Mouse (Mus musculus): ENCODE results near the gene Fbxl8. TPM values are rescaled to one million over a fixed set of nuclear protein-coding genes. Genes with fewer than 3 reads are reported as not detected.

Gene Fbxl8
- polyA plus RNA-seq, 1 experiment from 2014 or later: 0.72 TPM

DNA sequence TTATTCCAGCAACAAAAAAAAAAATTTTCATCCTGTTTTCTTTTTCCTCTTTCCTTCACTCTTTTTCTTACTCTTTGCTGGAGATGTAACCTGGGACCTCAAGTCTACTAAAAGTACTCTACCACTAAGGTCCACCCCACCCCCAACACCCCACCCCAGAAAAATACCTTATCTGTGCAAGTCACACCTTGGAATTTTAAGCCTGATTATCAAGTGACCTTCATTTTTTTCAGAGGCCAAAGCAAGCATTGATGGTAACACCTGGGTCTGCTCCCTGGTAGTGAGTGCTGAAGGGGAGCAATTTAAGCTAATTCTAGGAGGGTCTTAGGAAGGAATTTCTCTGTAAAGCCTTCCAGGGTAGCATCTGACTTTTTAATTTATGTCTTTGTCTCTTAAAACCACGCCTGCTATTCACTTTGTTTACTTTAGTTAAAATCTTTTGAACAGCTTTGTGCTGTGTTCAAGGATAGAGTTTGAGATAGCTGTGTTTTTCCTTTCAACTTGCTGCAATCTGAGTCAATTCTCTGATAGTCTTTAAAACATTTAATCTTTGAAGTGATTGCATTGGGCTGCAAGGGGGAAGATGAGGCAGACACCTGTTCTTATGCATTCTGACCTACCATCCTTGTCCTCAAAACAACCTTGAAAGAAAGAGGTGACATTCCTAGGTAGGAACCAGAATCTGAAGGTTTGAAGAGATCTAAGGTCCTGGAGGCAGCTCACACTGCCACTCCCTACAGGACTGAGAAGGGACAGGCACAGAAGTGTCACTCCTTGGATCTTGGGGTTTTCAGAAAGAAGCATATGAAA, 31.1 kb upstream of the Fbxl8 start:
- no peak for ATAC-seq (ENCODE audit: low FRiP score, low TSS enrichment)
- no peak for DNase-seq
- H3K4me2 ChIP-seq (ENCODE audit: low read length): no peak overlapping the region
- WGBS: 79% methylated on average over 1 of the region's 1 CpGs
- H3K27me3 ChIP-seq (ENCODE audit: control insufficient read depth, insufficient read depth, low read length): no peaks in the 10 kb centered on the region
- no peaks in the 10 kb centered on the region for H3K9me3 ChIP-seq (ENCODE audit: control insufficient read depth, low read length)
- no peak overlapping the region for H3K27ac ChIP-seq (replicated peaks; ENCODE audit: low read depth, low read length)
- H3K4me1 ChIP-seq (ENCODE audit: control insufficient read depth, insufficient read depth, low read length): no peaks in the 10 kb centered on the region
- H3K36me3 ChIP-seq (ENCODE audit: control insufficient read depth, insufficient read depth, low read length): peaks cover 14% of the 10 kb centered on the region
- no peak overlapping the region for H3K4me3 ChIP-seq (replicated peaks; ENCODE audit: low read depth, low read length)
- H3K9ac ChIP-seq (replicated peaks; ENCODE audit: low read length): no peak overlapping the region

DNA sequence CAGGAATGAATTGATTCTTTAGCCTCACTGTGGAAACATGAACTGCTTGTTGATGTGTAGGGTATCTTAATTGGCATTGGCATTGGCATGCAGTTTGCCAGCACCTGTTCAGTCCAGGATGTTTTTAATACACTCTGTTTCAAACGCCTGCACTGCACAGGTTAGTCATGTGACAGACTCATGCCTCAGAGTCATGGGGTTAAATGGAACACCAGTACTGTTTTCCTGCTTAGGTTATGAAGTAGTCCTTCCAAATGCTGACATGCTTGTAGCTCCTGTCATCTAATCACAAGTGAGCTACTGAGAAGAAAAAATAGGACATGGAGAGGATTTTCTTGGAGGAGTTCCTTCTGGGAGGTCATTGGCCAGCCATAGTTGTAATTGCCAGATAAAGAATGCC, 29.2 kb upstream of the Fbxl8 start:
- Histone ChIP-seq H3K36me3 (ENCODE audit: control insufficient read depth, insufficient read depth, low read length) (peaks cover 32% of the 10 kb centered on the region), H3K9me3 (ENCODE audit: control insufficient read depth, low read length) (no peaks in the 10 kb centered on the region), H3K27me3 (ENCODE audit: control insufficient read depth, insufficient read depth, low read length) (no peaks in the 10 kb centered on the region), H3K27ac (replicated peaks; ENCODE audit: low read depth, low read length) (no peak overlapping the region), H3K4me2 (ENCODE audit: low read length) (no peak overlapping the region), H3K4me3 (replicated peaks; ENCODE audit: low read depth, low read length) (no peak overlapping the region), H3K9ac (replicated peaks; ENCODE audit: low read length) (no peak overlapping the region), H3K4me1 (ENCODE audit: control insufficient read depth, insufficient read depth, low read length) (no peaks in the 10 kb centered on the region)
- no peak for ATAC-seq (ENCODE audit: low FRiP score, low TSS enrichment)
- 90% methylated on average over 1 of the region's 1 CpGs for WGBS
- no peak for DNase-seq

DNA sequence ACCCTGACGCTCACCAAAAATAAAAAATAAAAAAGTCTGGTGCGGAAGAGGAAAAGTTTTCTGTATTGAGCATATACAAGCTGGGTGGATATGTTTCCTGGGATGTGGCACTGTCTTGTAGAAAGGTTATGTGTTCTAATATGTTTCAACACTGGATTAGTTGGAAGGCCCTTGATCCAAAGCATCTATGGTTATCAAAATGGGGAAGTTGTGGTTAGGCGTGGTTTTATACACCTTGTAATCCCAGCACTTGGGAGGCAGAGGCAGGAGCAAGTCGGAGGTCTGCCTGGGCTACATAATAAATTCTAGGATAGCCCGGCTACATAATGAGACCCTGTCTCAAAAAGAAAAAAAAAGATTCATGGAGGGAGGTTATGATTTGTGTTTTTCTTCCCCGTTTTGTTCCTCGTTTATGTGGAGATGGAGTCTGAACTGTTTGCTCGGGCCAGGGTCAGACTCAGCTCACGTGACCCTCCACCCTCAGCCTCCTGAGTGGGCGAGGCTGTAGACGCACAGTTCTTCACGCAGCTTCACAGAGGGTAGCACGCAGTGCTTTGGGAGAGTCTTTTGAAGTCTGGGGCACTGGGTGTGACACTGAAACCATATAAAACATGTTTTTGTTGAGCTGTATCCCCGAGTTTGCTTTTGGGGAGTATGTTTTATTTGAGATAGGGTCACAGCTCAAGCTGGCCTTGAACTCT, 26.9 kb upstream of the Fbxl8 start:
- Histone ChIP-seq H3K27me3 (ENCODE audit: control insufficient read depth, insufficient read depth, low read length) (no peaks in the 10 kb centered on the region), H3K4me3 (replicated peaks; ENCODE audit: low read depth, low read length) (no peak overlapping the region), H3K36me3 (ENCODE audit: control insufficient read depth, insufficient read depth, low read length) (peaks cover 52% of the 10 kb centered on the region), H3K4me2 (ENCODE audit: low read length) (no peak overlapping the region), H3K9ac (replicated peaks; ENCODE audit: low read length) (no peak overlapping the region), H3K4me1 (ENCODE audit: control insufficient read depth, insufficient read depth, low read length) (no peaks in the 10 kb centered on the region), H3K9me3 (ENCODE audit: control insufficient read depth, low read length) (no peaks in the 10 kb centered on the region), H3K27ac (replicated peaks; ENCODE audit: low read depth, low read length) (no peak overlapping the region)
- DNase-seq (no peak), ATAC-seq (ENCODE audit: low FRiP score, low TSS enrichment) (no peak)
- 91% methylated on average over 14 of the region's 14 CpGs for WGBS

- H3K4me1 ChIP-seq (ENCODE audit: control insufficient read depth, insufficient read depth, low read length): no peaks in the 10 kb centered on the region
- H3K4me2 ChIP-seq (ENCODE audit: low read length): no peak overlapping the region
- H3K27ac ChIP-seq (replicated peaks; ENCODE audit: low read depth, low read length): no peak overlapping the region
- ATAC-seq (ENCODE audit: low FRiP score, low TSS enrichment) (no peak), DNase-seq (no peak)
- no peak overlapping the region for H3K4me3 ChIP-seq (replicated peaks; ENCODE audit: low read depth, low read length)
- no peaks in the 10 kb centered on the region for H3K27me3 ChIP-seq (ENCODE audit: control insufficient read depth, insufficient read depth, low read length)
- 97% methylated on average over 7 of the region's 7 CpGs for WGBS
- H3K36me3 ChIP-seq (ENCODE audit: control insufficient read depth, insufficient read depth, low read length): peaks cover 43% of the 10 kb centered on the region
- no peaks in the 10 kb centered on the region for H3K9me3 ChIP-seq (ENCODE audit: control insufficient read depth, low read length)
- no peak overlapping the region for H3K9ac ChIP-seq (replicated peaks; ENCODE audit: low read length)
Observed at GRCm38 (mm10) chr8:105241016-105241415, 23.4 kb upstream of the Fbxl8 start.

- 92% methylated on average over 6 of the region's 6 CpGs for WGBS
Observed at GRCm38 (mm10) chr8:105251954-105252353, 12.5 kb upstream of the Fbxl8 start.

GRCm38 (mm10) chr8:105252680-105253537, 11.5 kb upstream of the Fbxl8 start:
- Histone ChIP-seq H3K4me3 (replicated peaks; ENCODE audit: low read depth, low read length) (no peak overlapping the region), H3K9ac (replicated peaks; ENCODE audit: low read length) (no peak overlapping the region; the same call in 1 of the 2 replicates), H3K27ac (replicated peaks; ENCODE audit: low read depth, low read length) (no peak overlapping the region), H3K9me3 (ENCODE audit: control insufficient read depth, low read length) (no peaks in the 10 kb centered on the region), H3K4me1 (ENCODE audit: control insufficient read depth, insufficient read depth, low read length) (peaks cover 11% of the 10 kb centered on the region), H3K36me3 (ENCODE audit: control insufficient read depth, insufficient read depth, low read length) (peaks cover 47% of the 10 kb centered on the region), H3K27me3 (ENCODE audit: control insufficient read depth, insufficient read depth, low read length) (peaks cover 20% of the 10 kb centered on the region), H3K4me2 (ENCODE audit: low read length) (no peak overlapping the region)
- ATAC-seq (ENCODE audit: low FRiP score, low TSS enrichment): no peak
- 91% methylated on average over 10 of the region's 10 CpGs for whole genome bisulfite sequencing
- no peak for DNase-seq

More at GRCm38 (mm10) chr8:105251954-105252353, 12.5 kb upstream of the Fbxl8 start:
- DNase-seq (no peak), ATAC-seq (ENCODE audit: low FRiP score, low TSS enrichment) (no peak)
- H3K4me3 ChIP-seq (replicated peaks; ENCODE audit: low read depth, low read length): no peak overlapping the region
- peaks cover 54% of the 10 kb centered on the region for H3K36me3 ChIP-seq (ENCODE audit: control insufficient read depth, insufficient read depth, low read length)
- H3K27ac ChIP-seq (replicated peaks; ENCODE audit: low read depth, low read length): no peak overlapping the region
- H3K9ac ChIP-seq (replicated peaks; ENCODE audit: low read length): no peak overlapping the region
- no peak overlapping the region for H3K4me2 ChIP-seq (ENCODE audit: low read length)
- H3K27me3 ChIP-seq (ENCODE audit: control insufficient read depth, insufficient read depth, low read length): peaks cover 13% of the 10 kb centered on the region
- peaks cover 11% of the 10 kb centered on the region for H3K4me1 ChIP-seq (ENCODE audit: control insufficient read depth, insufficient read depth, low read length)
- no peaks in the 10 kb centered on the region for H3K9me3 ChIP-seq (ENCODE audit: control insufficient read depth, low read length)

- H3K4me3 ChIP-seq (replicated peaks; ENCODE audit: low read depth, low read length): peak overlapping the region; percentile 49
- WGBS: 32% methylated on average over 20 of the region's 20 CpGs
- peak overlapping the region; percentile 99 for H3K4me2 ChIP-seq (ENCODE audit: low read length)
- H3K27me3 ChIP-seq (ENCODE audit: control insufficient read depth, insufficient read depth, low read length): peaks cover 28% of the 10 kb centered on the region
- no peak overlapping the region for H3K27ac ChIP-seq (replicated peaks; ENCODE audit: low read depth, low read length)
- peaks cover 11% of the 10 kb centered on the region for H3K4me1 ChIP-seq (ENCODE audit: control insufficient read depth, insufficient read depth, low read length)
- DNase-seq: no peak
- peaks cover 39% of the 10 kb centered on the region for H3K36me3 ChIP-seq (ENCODE audit: control insufficient read depth, insufficient read depth, low read length)
- peak; percentile 7; the same call in 1 of the 2 replicates for ATAC-seq (ENCODE audit: low FRiP score, low TSS enrichment)
- peak overlapping the region; percentile 48 for H3K9ac ChIP-seq (replicated peaks; ENCODE audit: low read length)
- H3K9me3 ChIP-seq (ENCODE audit: control insufficient read depth, low read length): no peaks in the 10 kb centered on the region
Observed at GRCm38 (mm10) chr8:105253766-105254151, 10.7 kb upstream of the Fbxl8 start.

DNA sequence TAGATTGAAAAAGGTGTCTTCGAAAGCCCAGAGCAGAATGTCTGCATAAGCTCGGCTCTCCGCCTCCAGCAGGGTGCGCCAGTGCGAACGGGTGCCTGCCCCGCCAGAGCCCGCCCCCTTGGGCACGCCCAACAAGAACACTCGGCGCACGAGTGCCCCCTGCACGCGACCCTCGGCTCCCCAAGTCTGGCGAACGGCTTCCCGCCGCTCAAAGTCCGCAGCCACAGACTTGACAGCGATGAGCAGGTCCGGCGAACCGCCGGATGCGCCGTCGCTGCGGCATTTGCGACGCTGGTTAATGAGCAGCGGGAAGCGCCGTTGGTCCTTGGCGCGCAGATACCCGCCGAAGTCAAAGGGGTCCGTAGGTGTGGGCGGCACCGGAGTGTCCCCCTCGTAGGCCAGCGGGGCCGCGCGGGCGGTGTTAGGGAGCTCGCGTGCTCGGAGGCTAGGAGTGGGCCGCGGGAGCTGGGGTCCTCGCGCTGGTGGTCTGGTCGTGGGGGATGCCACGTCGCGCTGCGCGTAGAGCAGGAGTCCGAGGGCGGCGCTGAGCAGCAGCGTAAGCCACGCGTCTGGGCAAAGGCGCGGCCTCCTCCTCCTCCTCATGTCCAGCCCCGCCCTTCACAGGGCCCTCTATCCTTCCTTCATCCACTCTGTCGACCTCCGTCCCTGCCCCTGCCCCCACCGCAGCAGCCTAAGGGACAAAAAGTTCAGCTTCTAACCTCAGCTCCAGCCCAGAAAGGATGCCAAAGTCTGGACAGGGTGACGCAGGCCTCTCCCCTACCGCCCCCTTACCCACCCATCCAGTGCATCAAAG, 10.1 kb upstream of the Fbxl8 start:
- Histone ChIP-seq H3K4me1 (ENCODE audit: control insufficient read depth, insufficient read depth, low read length) (peaks cover 17% of the 10 kb centered on the region), H3K9me3 (ENCODE audit: control insufficient read depth, low read length) (no peaks in the 10 kb centered on the region), H3K4me3 (replicated peaks; ENCODE audit: low read depth, low read length) (peak overlapping the region; percentile 49), H3K4me2 (ENCODE audit: low read length) (peak overlapping the region; percentile 99), H3K36me3 (ENCODE audit: control insufficient read depth, insufficient read depth, low read length) (peaks cover 33% of the 10 kb centered on the region), H3K27me3 (ENCODE audit: control insufficient read depth, insufficient read depth, low read length) (peaks cover 34% of the 10 kb centered on the region), H3K27ac (replicated peaks; ENCODE audit: low read depth, low read length) (0 out of 2 replicates have a peak overlapping the region, but pooled peaks have one; percentile 14), H3K9ac (replicated peaks; ENCODE audit: low read length) (peak overlapping the region; percentile 48)
- ATAC-seq (ENCODE audit: low FRiP score, low TSS enrichment): peak; percentile 82
- WGBS: under 1% methylated on average over 74 of the region's 74 CpGs
- peak; percentile 94 for DNase-seq
